Mouse (Mus musculus): ENCODE results near the gene Papolb.

Gene Papolb

GRCm38 (mm10) chr5:142529915-142530314, at the start of gene Papolb:
Gene Papolb (minus strand): TSS chr5:142530076.
- in situ Hi-C loops (cut with MboI; ENCODE audit: low pct_unique_long_range_greater_than_20kb in 1 of 2, low sequenced_read_pairs in 2 of 2, unreplicated experiment in 1 of 2) = no loop called here

- in situ Hi-C loops (cut with MboI; ENCODE audit: low pct_unique_long_range_greater_than_20kb in 1 of 2, low sequenced_read_pairs in 2 of 2, unreplicated experiment in 1 of 2) = loop anchor here (5.0 to 10.0 kb wide), 2 partner anchors 39 to 277 kb away; no protein-coding TSS in a partner anchor
These were observed 48.3 kb upstream of the Papolb start for GRCm38 (mm10) chr5:142578192-142578591.

- in situ Hi-C loops (cut with MboI; ENCODE audit: low pct_unique_long_range_greater_than_20kb in 1 of 2, low sequenced_read_pairs in 2 of 2, unreplicated experiment in 1 of 2) = loop anchor here (5.0 to 10.0 kb wide), 2 partner anchors 40 to 278 kb away; no protein-coding TSS in a partner anchor
These were observed 47.0 kb upstream of the Papolb start for GRCm38 (mm10) chr5:142576832-142577231.

GRCm38 (mm10) chr5:142574323-142575057, 44.6 kb upstream of the Papolb start:
- in situ Hi-C loops (cut with MboI; ENCODE audit: low pct_unique_long_range_greater_than_20kb in 1 of 2, low sequenced_read_pairs in 2 of 2, unreplicated experiment in 1 of 2) = loop anchor here (5.0 to 10.0 kb wide), 2 partner anchors 43 to 280 kb away; no protein-coding TSS in a partner anchor

GRCm38 (mm10) chr5:142564606-142565005, 34.7 kb upstream of the Papolb start:
- in situ Hi-C loops (cut with MboI; ENCODE audit: low pct_unique_long_range_greater_than_20kb in 1 of 2, low sequenced_read_pairs in 2 of 2, unreplicated experiment in 1 of 2) = loop anchor here in 1 of 2 experiments (10.0 kb wide), 1 partner anchor 150 kb away; no protein-coding TSS in a partner anchor

GRCm38 (mm10) chr5:142560261-142560660, 30.4 kb upstream of the Papolb start:
- in situ Hi-C loops (cut with MboI; ENCODE audit: low pct_unique_long_range_greater_than_20kb in 1 of 2, low sequenced_read_pairs in 2 of 2, unreplicated experiment in 1 of 2) = loop anchor here in 1 of 2 experiments (10.0 kb wide), 1 partner anchor 155 kb away; no protein-coding TSS in a partner anchor

- in situ Hi-C loops (cut with MboI; ENCODE audit: low pct_unique_long_range_greater_than_20kb in 1 of 2, low sequenced_read_pairs in 2 of 2, unreplicated experiment in 1 of 2) = no loop called here
These were observed 27.7 kb upstream of the Papolb start for GRCm38 (mm10) chr5:142557397-142558067.

- in situ Hi-C loops (cut with MboI; ENCODE audit: low pct_unique_long_range_greater_than_20kb in 1 of 2, low sequenced_read_pairs in 2 of 2, unreplicated experiment in 1 of 2) = no loop called here
These were observed 26.8 kb upstream of the Papolb start for GRCm38 (mm10) chr5:142556721-142557120.

GRCm38 (mm10) chr5:142555866-142556265, 26.0 kb upstream of the Papolb start:
- in situ Hi-C loops (cut with MboI; ENCODE audit: low pct_unique_long_range_greater_than_20kb in 1 of 2, low sequenced_read_pairs in 2 of 2, unreplicated experiment in 1 of 2) = no loop called here

- in situ Hi-C loops (cut with MboI; ENCODE audit: low pct_unique_long_range_greater_than_20kb in 1 of 2, low sequenced_read_pairs in 2 of 2, unreplicated experiment in 1 of 2) = loop anchor here in 1 of 2 experiments (5.0 kb wide), 1 partner anchor 69 kb away; no protein-coding TSS in a partner anchor
These were observed 21.1 kb upstream of the Papolb start, which contains the start of gene Radil for GRCm38 (mm10) chr5:142550706-142551652. Gene Radil (minus strand): TSS chr5:142551098.

GRCm38 (mm10) chr5:142549961-142550705, 20.3 kb upstream of the Papolb start:
- in situ Hi-C loops (cut with MboI; ENCODE audit: low pct_unique_long_range_greater_than_20kb in 1 of 2, low sequenced_read_pairs in 2 of 2, unreplicated experiment in 1 of 2) = loop anchor here (5.0 kb wide), 2 partner anchors 48 to 68 kb away; no protein-coding TSS in a partner anchor

GRCm38 (mm10) chr5:142549441-142549840, 19.6 kb upstream of the Papolb start:
- in situ Hi-C loops (cut with MboI; ENCODE audit: low pct_unique_long_range_greater_than_20kb in 1 of 2, low sequenced_read_pairs in 2 of 2, unreplicated experiment in 1 of 2) = loop anchor here (5.0 kb wide), 2 partner anchors 47 to 67 kb away; no protein-coding TSS in a partner anchor

GRCm38 (mm10) chr5:142547066-142547465, 17.2 kb upstream of the Papolb start:
- in situ Hi-C loops (cut with MboI; ENCODE audit: low pct_unique_long_range_greater_than_20kb in 1 of 2, low sequenced_read_pairs in 2 of 2, unreplicated experiment in 1 of 2) = loop anchor here (5.0 kb wide), 2 partner anchors 45 to 65 kb away; no protein-coding TSS in a partner anchor

GRCm38 (mm10) chr5:142546344-142546743, 16.5 kb upstream of the Papolb start:
- in situ Hi-C loops (cut with MboI; ENCODE audit: low pct_unique_long_range_greater_than_20kb in 1 of 2, low sequenced_read_pairs in 2 of 2, unreplicated experiment in 1 of 2) = loop anchor here (5.0 kb wide), 2 partner anchors 44 to 64 kb away; no protein-coding TSS in a partner anchor

- in situ Hi-C loops (cut with MboI; ENCODE audit: low pct_unique_long_range_greater_than_20kb in 1 of 2, low sequenced_read_pairs in 2 of 2, unreplicated experiment in 1 of 2) = loop anchor here (5.0 kb wide), 2 partner anchors 43 to 63 kb away; no protein-coding TSS in a partner anchor
These were observed 15.3 kb upstream of the Papolb start for GRCm38 (mm10) chr5:142545014-142545795.

- in situ Hi-C loops (cut with MboI; ENCODE audit: low pct_unique_long_range_greater_than_20kb in 1 of 2, low sequenced_read_pairs in 2 of 2, unreplicated experiment in 1 of 2) = no loop called here
These were observed 7.4 kb upstream of the Papolb start for GRCm38 (mm10) chr5:142537286-142537685.

- in situ Hi-C loops (cut with MboI; ENCODE audit: low pct_unique_long_range_greater_than_20kb in 1 of 2, low sequenced_read_pairs in 2 of 2, unreplicated experiment in 1 of 2) = no loop called here
These were observed 5.5 kb upstream of the Papolb start for GRCm38 (mm10) chr5:142535388-142535787.
